Mouse (Mus musculus): Measurements from ENCODE around the gene Gm6899.

The Gm6899 gene

DNA sequence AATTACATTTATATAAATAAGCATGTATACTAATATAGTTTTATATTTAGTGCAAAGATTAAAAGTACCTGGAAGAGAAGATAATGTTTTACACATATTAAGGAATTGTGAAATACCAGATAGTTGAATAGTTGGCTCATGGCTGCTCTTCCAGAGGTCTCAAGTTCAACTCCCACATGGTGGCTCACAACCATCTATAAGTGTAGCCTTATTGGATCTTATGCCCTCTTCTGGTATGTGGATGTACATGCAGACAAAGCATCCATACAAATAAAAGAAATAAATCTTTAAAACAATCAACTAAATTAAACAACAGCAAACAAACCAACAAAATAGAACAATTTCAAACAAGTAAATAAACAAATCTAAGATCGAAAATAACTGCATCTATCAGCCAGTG lies 49.1 kb downstream of the Gm6899 start:
- DNase-seq (ENCODE audit: low read depth, low spot score), result no peak
